Mouse (Mus musculus) spleen, postnatal 10 days (tissue): ENCODE data around the gene Wdr45.
A peak's percentile ranks its signal among the peaks of the same experiment; 100 is the strongest.

Source experiments
- DNase-seq, 2 experiments: peaks; one replicate each; pipeline ENCODE4 v3.0.0; 2021 to 2022; ENCODE audit warnings: low spot score in 2 of 2

Gene Wdr45

GRCm38 (mm10) chrX:7763631-7764393 lies 49.7 kb downstream of the Wdr45 start:
- no peak for DNase-seq

GRCm38 (mm10) chrX:7764657-7765280 lies 50.6 kb downstream of the Wdr45 start:
- DNase-seq = no peak

GRCm38 (mm10) chrX:7765281-7765670 lies 51.1 kb downstream of the Wdr45 start:
- DNase-seq = no peak

- DNase-seq = peak in 1 of 2 experiments; percentile 31
Observed at GRCm38 (mm10) chrX:7765764-7766163, 51.6 kb downstream of the Wdr45 start.

- DNase-seq = no peak
Observed at GRCm38 (mm10) chrX:7769302-7770017, 55.3 kb downstream of the Wdr45 start.

- DNase-seq = peak in 1 of 2 experiments; percentile 51
Observed at GRCm38 (mm10) chrX:7772766-7773165, 58.6 kb downstream of the Wdr45 start.

- DNase-seq = no peak
Observed at GRCm38 (mm10) chrX:7775501-7776205, 61.5 kb downstream of the Wdr45 start.

- DNase-seq = peak in 1 of 2 experiments; percentile 75
Observed at GRCm38 (mm10) chrX:7776329-7777082, 62.4 kb downstream of the Wdr45 start.
